Mouse (Mus musculus) thymus, postnatal 14 days (tissue): Measurements from ENCODE around the gene Klhl10.

Experiments used
- DNase-seq: peaks from one replicate; pipeline ENCODE4 v3.0.0; 2021

Gene Klhl10

DNA sequence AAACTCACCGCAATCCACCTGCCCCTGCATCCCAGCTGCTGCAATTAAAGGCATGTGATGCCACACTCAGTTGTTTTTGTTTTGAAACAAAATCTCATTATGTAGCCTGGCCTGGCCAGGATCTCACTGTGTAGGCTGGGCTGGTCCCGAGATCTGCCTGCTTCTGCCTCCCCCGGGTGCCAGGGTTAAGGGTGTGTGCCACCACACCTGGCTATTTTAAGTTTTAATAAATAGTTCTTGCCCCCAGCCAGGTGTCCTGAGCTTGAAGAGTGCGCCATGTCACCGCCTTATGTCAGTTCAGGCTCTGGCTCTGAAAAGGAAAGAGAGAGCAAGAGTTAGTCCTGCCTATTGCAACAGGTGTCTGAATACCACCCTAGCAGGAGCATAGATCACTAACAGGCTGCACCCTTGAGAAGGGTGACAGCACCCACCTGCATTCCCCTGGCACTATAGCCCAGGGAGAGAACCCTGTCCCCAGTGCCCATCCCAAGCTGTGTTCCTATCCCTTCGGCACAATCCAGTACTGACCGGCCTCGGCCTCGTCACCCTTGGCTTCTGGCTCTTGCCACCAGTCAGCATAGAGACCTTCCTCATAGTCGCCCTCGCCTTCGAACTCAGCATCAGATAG lies 32.8 kb upstream of the Klhl10 start:
- DNase-seq, result peak; percentile 70

DNA sequence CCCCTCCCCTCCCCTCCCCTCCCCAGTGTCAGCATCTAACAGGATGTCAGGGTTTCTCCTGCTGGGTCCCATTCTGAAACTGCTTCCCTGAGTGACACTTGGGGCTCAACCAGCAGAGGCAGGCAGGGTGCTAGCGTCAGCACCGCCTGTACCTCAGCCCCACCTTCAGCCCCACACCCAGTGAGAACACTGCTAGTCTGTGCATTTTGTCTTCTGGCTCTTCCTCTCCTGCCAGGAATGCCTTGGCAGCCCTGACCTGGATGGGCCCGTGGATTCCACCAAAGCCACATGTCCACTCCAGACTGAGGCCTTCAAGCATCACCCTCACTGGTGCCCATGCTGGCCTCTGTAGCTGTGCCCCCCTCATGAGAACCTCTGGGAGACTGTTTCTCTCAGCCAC lies 32.0 kb upstream of the Klhl10 start:
- DNase-seq, result peak; percentile 74

DNA sequence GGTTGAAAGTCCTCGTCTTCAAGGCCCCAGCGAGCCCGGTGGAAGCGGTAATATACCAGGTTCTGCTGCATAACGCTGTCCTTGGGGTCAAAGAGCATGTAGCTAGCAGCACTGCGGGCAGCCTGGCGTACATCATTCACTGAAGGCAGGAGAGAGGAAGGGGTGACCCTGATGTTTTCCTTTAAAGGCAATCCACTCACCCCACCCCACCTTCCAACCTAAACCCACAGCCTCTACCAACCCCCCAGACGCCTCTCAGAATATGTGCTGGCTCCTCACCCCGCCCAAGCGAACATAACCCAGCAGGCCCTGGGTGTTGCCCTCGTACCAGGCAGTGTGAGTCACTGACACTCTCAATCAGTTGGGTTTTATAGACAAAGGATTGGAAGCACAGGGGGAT lies 30.0 kb upstream of the Klhl10 start:
- DNase-seq, result peak; percentile 51

DNA sequence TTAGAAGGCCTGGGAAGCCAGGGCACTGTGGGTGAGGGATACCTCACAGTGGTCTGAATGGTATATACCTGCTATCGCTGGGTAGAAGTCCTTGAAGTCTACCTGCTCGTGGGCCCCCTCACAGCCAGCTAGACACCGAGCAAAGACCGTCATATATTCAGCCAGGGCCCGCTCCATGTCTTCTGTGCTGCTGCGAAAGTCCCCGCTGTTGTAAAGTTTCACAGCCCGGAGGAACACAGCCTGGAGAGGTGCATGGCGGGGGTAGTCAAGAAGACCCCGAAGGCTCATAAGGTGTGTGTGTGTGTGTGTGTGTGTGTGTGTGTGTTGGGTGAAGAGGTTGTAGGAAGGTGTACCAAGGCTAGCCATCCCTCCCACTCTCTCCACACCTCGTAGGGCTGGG lies 28.2 kb upstream of the Klhl10 start:
- no peak for DNase-seq

DNA sequence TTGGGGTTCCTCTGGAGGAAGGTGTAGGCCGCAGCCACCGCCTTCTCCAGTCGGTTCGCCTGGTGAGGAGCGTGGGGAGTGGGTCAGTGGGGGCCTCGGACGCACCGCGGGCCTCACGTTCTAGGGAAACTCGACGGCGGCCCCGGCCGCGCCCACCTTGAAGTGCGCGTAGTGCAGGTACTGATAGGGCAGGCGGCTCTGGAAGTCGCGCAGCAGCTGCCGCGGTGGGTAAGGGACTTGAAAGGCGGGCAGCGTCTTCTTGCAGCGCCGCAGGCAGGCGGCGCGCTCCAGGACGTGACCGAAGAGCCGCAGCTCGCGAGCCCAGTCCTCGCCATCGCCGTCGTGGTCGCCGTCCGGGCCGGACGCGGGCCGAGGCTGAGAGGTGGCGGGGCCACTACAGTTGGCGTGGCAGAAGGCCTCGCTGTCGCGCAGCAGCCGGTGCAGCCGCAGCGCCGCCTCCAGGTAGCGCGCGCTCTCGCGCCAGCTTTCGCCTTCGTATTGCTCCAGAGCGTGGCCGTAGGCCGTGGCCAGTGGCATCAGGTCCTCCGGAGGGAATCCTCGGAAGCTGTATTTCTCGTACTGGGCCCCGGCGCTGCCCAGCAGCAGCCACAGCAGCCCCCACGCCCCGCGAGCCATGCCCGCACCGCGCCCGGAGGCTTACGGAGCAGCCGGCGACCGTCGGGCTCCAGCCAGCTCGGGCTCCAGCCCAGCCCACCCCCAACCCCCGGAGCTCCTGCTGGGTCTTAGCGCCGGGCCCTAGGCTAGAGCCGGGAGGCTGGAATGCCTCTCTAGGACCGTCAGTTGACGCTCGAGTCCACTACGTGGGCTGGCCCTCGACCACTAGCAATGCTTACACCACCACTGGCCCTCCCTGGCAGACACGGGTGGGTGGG lies 27.4 kb upstream of the Klhl10 start, which contains the start of gene P3h4:
Gene P3h4 (minus strand): TSS at position 816 of the 893 bp plus-strand sequence.
- peak; percentile 82 for DNase-seq

DNA sequence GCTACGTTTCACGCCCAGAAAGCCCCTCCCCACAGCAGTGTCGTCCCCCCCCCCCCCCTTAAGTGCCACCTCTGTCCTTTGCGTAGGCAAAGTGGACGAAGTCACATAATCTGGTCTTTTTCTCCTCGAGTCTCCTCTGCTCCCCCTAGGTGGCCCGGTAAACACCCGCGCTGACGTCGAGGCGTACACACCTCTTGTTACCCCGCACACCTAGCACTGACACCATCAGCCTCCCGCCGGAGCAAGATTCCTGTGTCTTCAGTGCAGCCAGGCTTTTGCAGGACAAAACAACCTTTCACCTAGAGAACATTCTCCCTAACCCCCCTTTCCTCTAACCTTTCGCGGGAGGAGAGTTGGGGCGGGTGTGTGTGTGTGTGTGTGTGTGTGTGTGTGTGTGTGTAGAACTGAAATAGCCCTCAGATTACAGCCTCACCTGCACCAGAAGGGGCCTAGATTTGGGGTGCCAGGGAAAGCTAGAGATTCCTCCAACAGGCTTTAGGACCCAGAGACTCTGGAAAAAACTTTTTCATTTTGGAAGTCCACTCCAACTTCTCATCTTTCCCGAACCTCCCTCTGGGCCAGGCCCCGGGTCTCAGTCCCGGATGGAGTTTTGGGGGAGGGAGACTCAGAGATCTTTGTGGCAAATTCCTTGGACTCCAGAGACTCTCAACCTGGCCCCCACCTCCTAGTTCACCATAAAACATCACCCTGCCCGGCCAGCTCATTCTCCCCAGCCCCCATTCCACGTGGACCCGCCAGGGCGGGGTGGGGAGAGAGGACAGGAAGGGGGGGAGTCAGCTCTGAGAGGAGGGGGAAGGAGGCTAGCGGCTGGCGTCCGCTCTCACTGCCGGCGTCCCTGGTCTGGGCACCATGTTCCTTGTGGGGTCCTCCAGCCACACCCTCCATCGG lies 26.5 kb upstream of the Klhl10 start, which contains the start of gene Fkbp10:
Gene Fkbp10 (plus strand): TSS at position 784 of the 909 bp plus-strand sequence.
- DNase-seq, result peak; percentile 36

DNA sequence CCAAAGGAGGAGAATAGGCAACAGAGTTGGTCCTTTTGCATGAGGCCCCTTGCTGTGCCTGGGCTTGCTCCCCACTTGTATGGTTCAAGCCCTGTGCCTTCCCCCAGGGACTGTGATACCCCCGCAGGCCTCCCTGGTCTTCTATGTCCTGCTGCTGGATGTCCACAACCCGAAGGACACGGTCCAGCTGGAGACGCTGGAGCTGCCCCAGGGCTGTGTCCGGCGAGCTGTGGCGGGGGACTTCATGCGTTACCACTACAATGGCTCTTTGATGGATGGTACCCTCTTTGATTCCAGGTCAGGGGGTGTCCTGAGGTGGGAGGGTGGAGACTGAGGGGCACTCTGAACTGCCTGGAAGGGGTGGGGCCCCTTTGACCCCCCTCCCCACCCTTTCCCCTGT lies 20.2 kb upstream of the Klhl10 start:
- DNase-seq, result no peak

DNA sequence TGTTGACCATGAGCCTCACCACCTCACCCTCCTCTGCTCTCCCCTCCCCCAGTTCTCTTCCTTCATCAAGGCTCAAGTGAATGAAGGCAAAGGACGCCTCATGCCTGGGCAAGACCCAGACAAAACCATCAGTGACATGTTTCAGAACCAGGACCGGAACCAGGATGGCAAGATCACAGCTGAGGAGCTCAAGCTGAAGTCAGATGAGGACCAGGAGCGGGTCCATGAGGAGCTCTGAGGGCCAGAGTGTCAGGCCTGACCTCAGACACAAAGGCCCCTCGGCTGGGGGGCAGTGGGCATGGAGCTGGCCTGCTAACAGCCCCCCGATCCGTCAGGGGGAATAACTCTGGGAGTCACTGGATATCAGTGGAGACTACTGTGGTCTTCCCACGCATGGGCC lies 17.9 kb upstream of the Klhl10 start:
- DNase-seq, result no peak

DNA sequence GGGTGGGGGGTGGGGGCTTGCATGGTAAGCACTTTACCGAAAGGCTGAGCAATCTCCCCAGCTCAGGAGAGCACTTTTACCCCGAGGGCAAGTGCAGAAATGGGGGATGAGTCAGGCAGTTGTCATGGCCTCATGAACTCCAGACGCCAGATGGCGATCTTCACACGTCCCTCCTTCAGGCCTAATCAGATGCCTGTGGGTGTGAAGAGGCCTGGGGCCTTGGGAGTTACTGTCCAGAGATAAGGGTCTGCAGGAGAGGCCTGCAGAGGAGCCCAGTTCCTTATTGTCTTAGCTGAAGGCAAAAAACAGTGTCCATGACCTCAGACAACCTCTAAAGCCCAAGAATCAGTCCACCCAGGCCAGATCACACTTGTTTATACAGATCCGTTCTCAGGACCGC lies 15.9 kb upstream of the Klhl10 start:
- peak; percentile 76 for DNase-seq

DNA sequence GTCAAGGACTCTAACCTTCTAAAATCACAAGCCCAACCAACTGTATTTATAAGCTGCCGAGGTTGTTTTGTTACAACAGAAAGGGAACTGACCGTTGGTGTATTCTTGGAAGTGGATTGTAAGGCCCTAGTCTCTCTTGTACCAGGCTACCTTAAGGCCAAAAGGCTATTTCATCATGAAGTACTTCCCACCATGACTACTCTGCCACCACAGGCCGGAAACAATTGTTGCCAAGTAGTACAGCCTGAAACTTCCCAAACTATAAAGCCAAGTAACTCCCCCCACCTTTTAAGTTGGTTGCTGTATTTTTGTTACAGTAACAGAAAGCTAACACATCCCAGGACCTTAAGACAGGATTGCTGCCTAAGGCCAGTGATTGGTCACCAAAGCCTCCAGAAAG lies 14.9 kb upstream of the Klhl10 start:
- no peak for DNase-seq

DNA sequence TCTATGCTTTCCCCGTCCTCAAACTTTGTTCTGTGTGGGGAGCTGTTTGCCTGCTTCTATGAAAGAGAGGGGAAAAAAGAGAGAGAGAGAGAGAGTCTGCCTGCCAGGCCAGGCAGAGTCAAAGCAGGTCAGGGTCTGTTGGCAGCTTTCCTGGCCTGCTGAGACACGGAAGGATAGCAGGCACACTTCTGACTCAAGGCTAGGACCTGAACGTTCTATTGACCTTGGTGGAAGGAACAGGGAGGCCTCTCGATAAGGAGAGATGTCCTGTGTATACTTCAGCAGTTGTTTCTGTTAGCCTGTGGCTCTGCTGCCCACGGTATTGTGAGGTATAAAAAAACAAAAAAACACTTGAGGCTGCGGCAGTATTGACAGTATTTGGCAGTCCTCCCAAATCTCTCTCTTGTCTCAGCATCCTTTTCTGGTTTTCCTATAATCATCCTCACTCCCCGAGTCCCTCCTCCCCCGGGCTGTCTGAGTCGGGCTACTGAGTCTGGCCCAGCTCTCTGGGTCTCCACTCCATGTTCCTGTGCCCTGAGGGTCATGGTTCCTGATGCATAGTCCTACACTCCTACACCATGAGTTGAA lies 13.0 kb upstream of the Klhl10 start:
- no peak for DNase-seq

DNA sequence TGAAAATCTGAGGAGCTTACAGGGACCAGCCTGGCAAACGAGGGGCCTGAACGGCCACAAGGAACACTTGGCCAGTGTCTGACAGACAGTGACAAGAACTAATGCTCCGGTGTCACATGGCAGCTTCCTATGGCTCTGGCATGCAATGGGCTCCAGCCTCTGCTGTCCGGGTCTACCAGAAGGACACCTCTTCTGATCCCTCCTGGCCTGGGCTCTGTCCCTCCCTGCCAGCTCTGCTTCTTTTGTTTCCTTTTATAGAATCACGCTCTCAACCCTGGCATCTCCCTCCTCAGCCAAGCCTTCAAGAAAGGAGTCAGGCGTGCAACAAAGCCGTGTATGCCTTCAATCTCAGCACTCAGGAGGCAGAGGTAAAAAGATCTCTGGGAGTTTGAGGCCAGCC lies 11.7 kb upstream of the Klhl10 start:
- DNase-seq, result no peak

DNA sequence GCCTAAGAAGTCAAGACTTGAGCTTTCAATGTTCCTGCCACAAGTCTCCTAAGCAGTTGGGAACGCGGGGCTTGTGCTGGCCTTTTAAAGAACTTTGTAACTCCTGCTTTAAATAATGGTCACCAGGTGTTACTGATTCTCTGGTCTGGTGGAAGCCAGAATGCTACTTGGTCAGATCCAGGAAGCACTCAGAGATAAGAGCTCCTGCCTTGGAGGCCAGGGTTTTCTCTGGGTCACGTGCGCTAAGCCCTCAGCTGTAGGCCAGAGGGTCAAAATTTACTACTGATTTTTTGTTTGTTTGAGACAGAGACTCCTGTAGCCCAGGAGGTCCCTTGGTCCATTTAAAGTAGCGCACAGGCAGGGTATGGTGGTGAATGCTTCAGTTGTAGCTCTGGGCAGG lies 9.7 kb upstream of the Klhl10 start:
- no peak for DNase-seq

DNA sequence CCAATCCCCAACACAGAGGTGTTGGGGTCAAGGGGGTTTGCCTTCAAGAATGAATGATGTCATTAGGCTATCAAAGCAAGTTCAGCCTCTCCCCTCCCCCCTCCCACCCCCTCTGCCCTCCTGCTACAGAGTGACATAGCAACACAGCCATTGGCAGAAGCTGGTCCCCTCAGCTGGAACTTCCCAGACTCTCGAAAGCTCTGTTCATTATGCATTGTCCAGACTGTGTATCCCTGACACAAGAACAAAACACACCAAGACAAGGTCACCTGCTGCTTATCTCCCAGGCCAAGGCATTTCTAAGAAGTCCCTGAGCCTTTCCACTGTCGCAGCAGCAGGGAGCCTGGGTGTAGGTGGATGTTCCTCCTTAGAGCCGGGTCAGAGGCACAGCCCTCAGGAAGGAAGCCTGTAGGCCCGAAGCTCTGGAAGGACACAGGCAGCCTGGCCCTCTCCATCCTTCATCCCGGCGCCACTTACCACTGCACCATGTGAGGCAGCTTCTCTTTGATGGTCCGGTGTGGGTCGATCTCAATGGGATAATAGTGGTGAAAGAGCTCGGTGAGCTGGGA lies 6.0 kb upstream of the Klhl10 start:
- DNase-seq, result no peak

DNA sequence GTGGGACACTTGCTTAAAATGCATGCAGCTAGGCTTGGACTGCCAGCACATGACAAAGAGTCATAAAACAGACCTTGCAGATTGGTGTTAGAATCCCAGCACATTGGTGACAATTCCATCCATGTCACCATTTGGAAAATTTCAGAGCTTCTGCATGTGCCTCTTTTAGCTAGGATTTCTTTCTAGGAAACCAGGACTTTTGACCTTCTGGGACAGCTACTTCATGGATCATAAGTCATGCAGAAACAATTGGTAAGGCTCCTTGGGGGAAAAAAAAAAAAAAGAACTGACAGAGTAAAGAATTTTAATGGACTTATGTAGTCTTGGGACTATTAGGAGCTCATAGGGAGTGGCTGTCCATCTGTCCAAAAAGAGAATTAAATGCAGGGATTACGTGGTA lies 3.8 kb upstream of the Klhl10 start:
- DNase-seq, result no peak

DNA sequence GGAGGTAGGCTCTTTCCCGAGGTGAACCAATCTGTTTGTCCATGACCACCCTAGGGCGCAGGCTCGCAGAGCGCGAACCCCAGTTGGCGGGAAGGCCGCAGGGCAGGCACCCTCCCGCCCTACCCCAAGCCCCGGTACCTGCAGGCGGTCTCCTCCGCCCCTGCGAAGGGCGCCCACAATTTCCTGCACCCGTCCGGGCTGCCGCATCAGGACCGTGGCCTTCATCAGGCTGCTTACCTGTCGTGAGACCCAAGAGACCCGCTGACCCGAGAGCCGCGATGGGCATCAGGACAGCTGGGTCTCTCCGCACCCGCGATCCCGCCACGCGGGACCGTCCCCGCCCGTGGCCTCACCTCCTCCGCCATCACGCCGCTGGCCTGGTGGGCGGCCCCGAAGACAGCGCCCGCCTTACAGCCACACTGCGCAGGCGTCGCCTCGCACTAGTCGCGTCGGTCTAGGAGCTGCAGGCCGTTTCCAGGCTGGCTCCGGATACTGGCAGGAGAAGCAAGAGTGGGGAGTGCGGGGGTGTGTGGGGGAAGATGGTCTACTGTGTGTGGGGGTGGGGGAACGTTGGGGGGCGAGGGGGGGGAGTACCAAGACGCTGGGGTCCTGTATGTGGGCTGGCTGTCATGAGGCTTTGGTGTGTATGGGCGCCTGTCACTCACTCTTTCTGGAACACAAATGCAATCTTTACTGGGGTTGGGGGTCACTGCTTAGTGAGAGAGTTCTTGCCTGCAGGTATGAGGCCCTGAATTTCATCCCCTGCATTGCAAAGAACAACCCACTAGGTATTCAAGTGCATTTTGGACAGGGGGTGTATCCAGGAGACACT lies 810 bp upstream of the Klhl10 start:
- peak; percentile 90 for DNase-seq

DNA sequence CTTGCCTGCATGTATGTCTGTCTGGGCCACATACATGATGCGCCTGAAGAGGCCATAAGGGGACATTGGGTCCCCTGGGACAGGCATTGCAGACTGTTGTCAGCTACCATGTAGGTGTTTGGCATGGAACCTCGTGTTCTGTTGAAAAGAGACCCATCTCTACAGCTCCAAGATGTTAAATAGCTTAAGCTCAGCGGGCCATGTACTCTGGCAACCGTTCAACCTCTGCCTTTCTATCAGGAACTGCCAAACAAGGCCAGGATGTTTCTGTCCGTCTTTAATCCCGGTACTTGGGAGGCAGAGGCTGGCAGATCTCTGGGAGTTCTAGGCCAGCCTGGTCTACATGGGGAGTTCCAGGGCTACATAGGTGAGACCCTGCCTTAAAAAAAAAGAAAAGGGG lies 908 bp downstream of the Klhl10 start:
- DNase-seq, result no peak

DNA sequence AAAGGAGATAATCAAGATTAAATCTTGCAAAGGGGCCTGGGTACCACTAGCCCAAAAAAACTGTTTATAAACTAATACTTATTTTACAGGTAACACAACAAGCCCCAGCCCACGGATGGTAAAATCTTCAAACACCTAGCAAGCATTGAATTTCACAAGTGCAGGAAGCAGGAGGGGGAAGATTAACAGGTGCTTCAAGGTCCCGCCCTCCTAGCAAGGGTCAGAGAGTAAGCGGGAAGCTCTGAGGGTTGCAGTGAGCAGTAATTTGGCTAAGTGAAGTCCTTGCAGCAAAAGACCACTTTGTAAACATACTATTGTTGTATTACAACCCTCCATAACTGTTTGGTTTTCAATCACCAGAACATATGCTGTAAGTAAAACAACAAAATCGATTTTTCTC lies 15.5 kb downstream of the Klhl10 start:
- no peak for DNase-seq

DNA sequence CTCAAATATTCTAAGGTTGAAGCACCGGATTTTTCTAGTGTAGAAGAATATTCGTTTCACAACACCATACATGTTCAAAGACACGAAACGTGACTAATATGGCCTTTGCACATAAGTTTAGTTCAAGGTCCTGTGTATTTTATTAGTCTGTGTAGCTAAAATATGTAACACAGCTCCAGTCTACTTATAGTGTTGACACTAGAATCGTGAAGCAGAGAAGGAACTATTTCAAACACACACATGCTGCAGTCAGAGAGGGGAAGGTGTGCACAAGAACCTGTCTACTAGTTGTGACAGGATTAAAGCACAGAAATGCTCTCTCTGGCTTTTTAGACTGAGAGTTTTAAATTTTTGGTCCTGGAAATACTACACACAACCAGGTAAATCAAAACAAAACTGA lies 16.0 kb downstream of the Klhl10 start:
- no peak for DNase-seq

DNA sequence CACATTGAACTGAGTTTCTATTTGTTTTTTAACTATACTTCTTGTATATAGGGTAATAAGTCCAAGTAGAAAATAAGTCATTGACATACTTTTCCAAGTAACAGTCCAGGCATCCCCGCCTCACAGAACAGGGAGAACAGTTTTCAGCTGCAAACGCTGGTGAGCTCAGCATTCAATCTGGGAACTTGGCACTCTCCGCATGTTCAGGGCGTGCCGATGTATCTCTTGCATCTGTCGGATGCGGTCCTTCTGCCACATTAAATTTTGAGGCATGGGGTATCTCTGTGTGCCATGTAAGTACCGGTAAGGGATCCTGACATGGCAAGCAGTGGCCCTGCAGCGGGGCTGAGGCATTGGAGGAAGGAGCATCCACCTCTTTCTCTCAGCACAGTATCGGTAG lies 21.0 kb downstream of the Klhl10 start:
- DNase-seq, result no peak

DNA sequence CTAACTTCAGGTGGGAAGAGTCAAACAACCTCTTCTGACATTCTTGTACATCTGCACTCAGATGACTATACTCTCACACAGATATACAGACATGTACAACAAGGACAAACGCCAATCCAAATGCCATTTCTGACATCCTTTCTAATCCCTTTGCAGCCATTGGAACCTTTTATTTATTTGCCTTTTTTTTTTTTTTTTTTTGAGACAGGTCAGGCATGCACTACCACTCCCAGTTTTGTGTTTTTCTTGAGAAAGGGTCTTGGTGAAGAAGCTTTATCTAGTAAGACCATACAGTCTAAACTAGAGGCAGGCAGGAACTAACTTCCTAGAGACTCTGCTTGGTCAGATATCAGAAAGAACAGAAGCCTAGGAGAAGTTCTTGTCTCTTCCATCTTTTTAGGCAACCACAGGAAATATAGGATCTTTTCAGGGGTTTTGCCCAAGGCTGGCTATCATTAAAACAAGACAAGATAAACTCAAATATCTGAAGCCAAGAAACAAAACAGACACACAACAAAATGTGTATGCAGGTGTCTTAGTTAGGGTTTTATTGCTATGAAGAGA lies 23.6 kb downstream of the Klhl10 start:
- DNase-seq, result no peak
